Mouse (Mus musculus): ENCODE results near the gene Ptgir.

- no peak for TF ChIP-seq CTCF (IDR thresholded peaks at IDR 0.05; ENCODE audit: control insufficient read depth, insufficient read depth, insufficient read length)
- no peak for TF ChIP-seq MYOD1 (IDR thresholded peaks at IDR 0.05; ENCODE audit: control insufficient read depth, insufficient read length, low read depth)
- TF ChIP-seq CEBPB (IDR thresholded peaks at IDR 0.05; ENCODE audit: low read depth): no peak
- TF ChIP-seq MAX (IDR thresholded peaks at IDR 0.05): no peak
- TF ChIP-seq USF1 (IDR thresholded peaks at IDR 0.05; ENCODE audit: low read depth): no peak
- TF ChIP-seq MYOG (IDR thresholded peaks at IDR 0.05; ENCODE audit: control insufficient read depth, extremely low read depth, insufficient read length): no peak
Measured at GRCm38 (mm10) chr7:16917447-16917846, 11.2 kb downstream of the Ptgir start.

Measured in C2C12 (cell line).